Mouse (Mus musculus): Measurements from ENCODE around the gene Aplp2. TPM values are rescaled to one million over a fixed set of nuclear protein-coding genes. Genes with fewer than 3 reads are reported as not detected.

The Aplp2 gene
- polyA plus RNA-seq, 1 experiment, result 3.5 TPM

DNA sequence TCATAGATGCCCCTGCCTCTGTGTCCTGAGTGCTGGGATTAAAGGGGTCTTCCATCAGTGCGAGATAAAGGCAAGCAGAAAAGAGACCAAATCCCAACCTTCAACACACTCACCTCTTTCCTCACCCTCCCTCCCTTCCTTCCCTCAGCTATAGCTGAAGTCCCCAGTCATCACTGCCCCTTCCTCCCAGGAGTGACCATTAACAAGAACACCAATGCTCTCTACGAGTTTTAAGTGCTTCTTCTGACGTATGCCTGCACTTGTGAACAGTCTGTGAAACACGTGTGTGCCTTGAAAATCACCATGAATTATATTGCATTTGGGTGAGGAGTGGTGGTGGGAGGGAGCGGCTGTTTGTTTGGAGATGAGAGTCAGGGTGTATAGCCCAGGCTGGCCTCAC is 24.5 kb upstream of the Aplp2 start:
- Histone ChIP-seq H3K4me1 (ENCODE audit: control insufficient read depth) (peaks cover 12% of the 10 kb centered on the region), H3K9me3 (ENCODE audit: control insufficient read depth, low read length) (peaks cover 6% of the 10 kb centered on the region), H3K36me3 (ENCODE audit: control insufficient read depth) (no peaks in the 10 kb centered on the region), H3K27me3 (ENCODE audit: control insufficient read depth) (no peaks in the 10 kb centered on the region), H3K4me3 (replicated peaks) (no peak overlapping the region)
- TF ChIP-seq GATA1 (IDR thresholded peaks at IDR 0.05; ENCODE audit: low read length) (no peak), TAL1 (IDR thresholded peaks at IDR 0.05; ENCODE audit: low read length) (no peak)

DNA sequence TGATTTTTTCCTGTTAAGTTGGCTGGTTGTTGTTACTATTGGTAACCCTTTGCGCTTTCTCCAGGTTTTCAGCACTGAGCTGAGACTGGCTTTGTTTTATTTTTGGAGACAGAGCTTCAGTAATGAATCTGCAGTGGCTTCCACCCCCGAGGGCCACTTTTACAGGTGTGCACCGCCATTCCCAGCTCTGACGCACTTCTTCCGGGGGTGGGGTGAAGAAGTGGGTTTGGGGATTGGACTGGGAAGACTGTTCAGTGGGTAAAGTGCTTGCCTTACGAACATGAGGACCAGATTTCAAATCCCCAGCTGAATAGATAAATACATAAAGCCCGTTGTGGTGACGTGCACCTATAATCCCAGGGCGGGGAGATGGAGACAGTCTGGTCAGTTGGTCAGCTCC is 23.9 kb upstream of the Aplp2 start:
- Histone ChIP-seq H3K9me3 (ENCODE audit: control insufficient read depth, low read length) (peaks cover 6% of the 10 kb centered on the region), H3K27me3 (ENCODE audit: control insufficient read depth) (no peaks in the 10 kb centered on the region), H3K4me3 (replicated peaks) (no peak overlapping the region), H3K4me1 (ENCODE audit: control insufficient read depth) (peaks cover 12% of the 10 kb centered on the region), H3K36me3 (ENCODE audit: control insufficient read depth) (no peaks in the 10 kb centered on the region)
- no peak for TF ChIP-seq TAL1 (IDR thresholded peaks at IDR 0.05; ENCODE audit: low read length)
- no peak for TF ChIP-seq GATA1 (IDR thresholded peaks at IDR 0.05; ENCODE audit: low read length)

DNA sequence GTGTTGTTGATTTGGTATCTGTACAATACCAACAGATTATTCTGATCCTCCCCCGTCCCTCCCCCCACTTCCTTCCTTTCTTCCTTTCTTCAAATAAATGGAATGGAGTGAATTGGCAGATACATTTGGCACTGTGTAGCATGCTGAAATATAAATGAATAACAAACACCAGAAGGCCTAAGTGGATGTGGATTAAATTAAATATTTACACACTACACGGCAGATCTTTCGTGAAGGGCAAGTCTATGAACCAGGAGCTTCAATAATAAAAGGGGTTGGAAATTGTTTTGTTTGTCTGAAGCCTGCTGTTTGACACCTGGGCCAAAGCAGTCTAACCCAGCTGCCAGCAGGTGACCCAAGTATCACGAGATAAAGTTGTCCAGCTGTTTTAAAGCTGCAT is 23.4 kb upstream of the Aplp2 start:
- Histone ChIP-seq H3K27me3 (ENCODE audit: control insufficient read depth) (no peaks in the 10 kb centered on the region), H3K36me3 (ENCODE audit: control insufficient read depth) (no peaks in the 10 kb centered on the region), H3K4me3 (replicated peaks) (no peak overlapping the region), H3K9me3 (ENCODE audit: control insufficient read depth, low read length) (peaks cover 5% of the 10 kb centered on the region), H3K4me1 (ENCODE audit: control insufficient read depth) (peaks cover 11% of the 10 kb centered on the region)
- TF ChIP-seq GATA1 (IDR thresholded peaks at IDR 0.05; ENCODE audit: low read length), result no peak
- no peak for TF ChIP-seq TAL1 (IDR thresholded peaks at IDR 0.05; ENCODE audit: low read length)

DNA sequence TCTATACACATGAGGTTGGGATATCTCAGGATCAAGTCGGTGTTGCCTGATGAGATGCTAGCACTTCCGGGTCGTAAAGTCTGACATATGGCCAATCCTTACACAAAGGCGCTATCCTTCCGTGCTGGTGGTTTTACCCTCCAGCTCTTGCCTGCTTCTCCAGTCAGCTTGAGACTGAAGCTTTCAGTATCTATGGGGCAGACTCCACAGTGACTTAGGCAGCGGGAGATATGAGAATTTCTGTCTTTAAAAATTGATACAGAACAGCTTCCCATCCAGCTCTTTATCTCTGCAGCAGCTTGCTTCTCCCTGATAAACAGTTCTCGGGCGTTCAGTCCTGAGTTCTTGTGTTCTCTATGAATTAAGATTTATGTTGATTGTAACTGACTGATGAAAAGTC is 14.9 kb upstream of the Aplp2 start:
- peak; percentile 47; the same call in 1 of the 2 replicates for TF ChIP-seq GATA1 (IDR thresholded peaks at IDR 0.05; ENCODE audit: low read length)
- TF ChIP-seq TAL1 (IDR thresholded peaks at IDR 0.05; ENCODE audit: low read length), result peak; percentile 44; the same call in 2 of the 3 replicates
- H3K4me3 ChIP-seq (replicated peaks), result peak overlapping the region; percentile 18
- peaks cover 15% of the 10 kb centered on the region for H3K27me3 ChIP-seq (ENCODE audit: control insufficient read depth)

DNA sequence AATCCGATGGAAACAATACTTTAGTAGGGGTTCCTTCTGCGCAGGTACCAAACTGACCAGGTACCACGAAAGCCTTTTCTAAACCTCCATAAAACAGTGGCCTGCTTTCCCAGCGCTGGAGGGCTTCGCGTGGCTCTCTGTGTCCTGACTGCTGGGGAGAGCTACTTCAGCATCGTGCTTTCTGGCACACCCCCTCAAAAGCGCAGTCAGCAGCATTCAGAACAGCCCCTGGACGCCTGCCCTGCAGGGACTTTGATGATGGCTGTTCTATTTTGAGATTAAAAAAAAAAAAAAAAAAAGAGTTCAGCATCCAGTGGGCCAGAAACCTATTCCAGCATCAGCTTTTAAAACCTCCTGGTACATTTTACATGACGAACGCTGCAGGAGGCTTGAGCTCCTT is 14.2 kb upstream of the Aplp2 start:
- no peaks in the 10 kb centered on the region for H3K9me3 ChIP-seq (ENCODE audit: control insufficient read depth, low read length)
- TF ChIP-seq GATA1 (IDR thresholded peaks at IDR 0.05; ENCODE audit: low read length) (no peak), TAL1 (IDR thresholded peaks at IDR 0.05; ENCODE audit: low read length) (no peak)
- H3K27me3 ChIP-seq (ENCODE audit: control insufficient read depth), result peaks cover 22% of the 10 kb centered on the region
- no peaks in the 10 kb centered on the region for H3K36me3 ChIP-seq (ENCODE audit: control insufficient read depth)
- H3K4me1 ChIP-seq (ENCODE audit: control insufficient read depth), result peaks cover 34% of the 10 kb centered on the region
- no peak overlapping the region for H3K4me3 ChIP-seq (replicated peaks)

More for the DNA sequence above, 14.9 kb upstream of the Aplp2 start:
- no peaks in the 10 kb centered on the region for H3K36me3 ChIP-seq (ENCODE audit: control insufficient read depth)
- H3K9me3 ChIP-seq (ENCODE audit: control insufficient read depth, low read length), result no peaks in the 10 kb centered on the region
- peaks cover 34% of the 10 kb centered on the region for H3K4me1 ChIP-seq (ENCODE audit: control insufficient read depth)

DNA sequence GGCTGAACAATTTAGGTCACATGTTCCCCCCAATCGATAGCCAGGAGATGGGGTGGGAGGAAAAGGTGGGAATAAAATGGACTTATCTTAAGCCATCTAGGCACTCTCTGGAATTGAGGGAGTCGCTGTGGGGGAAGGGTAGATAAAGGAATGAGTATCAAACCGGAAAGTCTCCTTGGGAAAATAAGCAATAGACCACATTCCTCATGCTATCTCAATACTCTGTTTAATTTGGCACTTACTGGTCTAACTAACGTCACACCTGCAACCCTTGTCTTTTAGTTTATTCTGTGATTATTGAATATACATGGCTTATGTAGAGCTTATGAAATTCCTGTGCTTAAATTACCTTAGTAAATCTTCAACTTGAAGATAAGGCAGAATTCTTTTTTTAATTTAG is 11.9 kb upstream of the Aplp2 start:
- no peak for TF ChIP-seq TAL1 (IDR thresholded peaks at IDR 0.05; ENCODE audit: low read length)
- TF ChIP-seq GATA1 (IDR thresholded peaks at IDR 0.05; ENCODE audit: low read length), result no peak
- peaks cover 34% of the 10 kb centered on the region for H3K27me3 ChIP-seq (ENCODE audit: control insufficient read depth)
- H3K4me1 ChIP-seq (ENCODE audit: control insufficient read depth), result peaks cover 29% of the 10 kb centered on the region
- H3K36me3 ChIP-seq (ENCODE audit: control insufficient read depth), result no peaks in the 10 kb centered on the region
- H3K4me3 ChIP-seq (replicated peaks), result no peak overlapping the region
- no peaks in the 10 kb centered on the region for H3K9me3 ChIP-seq (ENCODE audit: control insufficient read depth, low read length)

DNA sequence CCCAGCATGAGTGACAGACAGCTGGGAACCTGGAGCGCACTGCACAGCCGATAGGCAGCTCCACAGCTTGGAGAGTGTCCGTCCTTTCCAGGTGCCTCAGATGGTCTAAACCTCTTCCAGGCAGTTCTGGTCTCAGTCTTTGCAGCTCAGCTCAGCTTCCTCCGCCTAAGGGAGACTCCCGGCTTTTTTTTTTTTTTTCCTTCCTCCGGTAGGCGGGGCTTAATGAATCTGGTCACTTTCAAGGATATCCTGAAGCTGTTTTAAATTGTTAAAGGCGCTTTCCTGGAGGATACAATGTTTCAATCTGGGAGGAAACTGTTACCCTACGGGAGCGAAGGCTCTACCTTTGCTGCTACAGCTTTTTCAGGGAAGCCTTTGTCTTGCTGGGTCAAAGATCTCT is 9.6 kb upstream of the Aplp2 start:
- TF ChIP-seq GATA1 (IDR thresholded peaks at IDR 0.05; ENCODE audit: low read length), result no peak
- no peak for TF ChIP-seq TAL1 (IDR thresholded peaks at IDR 0.05; ENCODE audit: low read length)
- Histone ChIP-seq H3K27me3 (ENCODE audit: control insufficient read depth) (peaks cover 34% of the 10 kb centered on the region), H3K36me3 (ENCODE audit: control insufficient read depth) (no peaks in the 10 kb centered on the region), H3K4me3 (replicated peaks) (no peak overlapping the region), H3K4me1 (ENCODE audit: control insufficient read depth) (peaks cover 29% of the 10 kb centered on the region), H3K9me3 (ENCODE audit: control insufficient read depth, low read length) (no peaks in the 10 kb centered on the region)

DNA sequence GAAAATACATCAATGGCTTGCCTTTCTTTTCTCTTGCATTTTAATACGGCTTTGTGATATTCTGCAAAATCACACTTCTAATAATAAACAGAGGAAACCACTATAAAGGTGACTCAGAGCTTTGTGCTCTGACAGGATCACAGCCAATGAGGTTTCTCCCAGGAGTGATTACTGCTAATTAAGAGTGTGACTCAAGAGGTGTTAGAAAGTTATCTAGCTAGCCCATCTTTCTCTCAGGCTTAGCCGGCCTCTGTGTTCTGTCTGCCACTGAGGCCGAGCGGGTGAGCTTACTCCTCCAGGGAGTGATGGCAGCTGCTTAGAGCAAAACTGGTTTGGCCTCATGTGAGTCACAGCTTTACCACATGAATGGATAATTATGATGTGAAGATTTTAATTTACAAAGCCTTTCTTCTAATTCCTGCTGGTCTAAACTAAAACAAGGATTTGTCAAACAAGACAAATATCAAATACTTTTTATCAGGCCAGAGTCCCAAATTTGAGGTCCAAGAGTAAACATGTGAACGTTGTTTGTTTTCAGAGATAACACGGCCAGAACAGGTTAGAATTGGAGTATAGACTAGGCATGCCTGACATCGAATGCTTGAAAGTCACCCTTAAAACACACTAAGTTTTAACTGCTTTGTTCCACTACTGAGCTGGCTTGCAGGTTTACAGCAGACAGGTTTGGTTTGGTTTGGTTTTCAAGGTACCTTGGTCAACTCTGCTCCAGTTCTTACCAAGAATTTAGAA is 6.2 kb upstream of the Aplp2 start:
- TF ChIP-seq GATA1 (IDR thresholded peaks at IDR 0.05; ENCODE audit: low read length) (peak; percentile 67), TAL1 (IDR thresholded peaks at IDR 0.05; ENCODE audit: low read length) (no peak)
- Histone ChIP-seq H3K9me3 (ENCODE audit: control insufficient read depth, low read length) (no peaks in the 10 kb centered on the region), H3K27me3 (ENCODE audit: control insufficient read depth) (peaks cover 28% of the 10 kb centered on the region), H3K4me3 (replicated peaks) (no peak overlapping the region), H3K4me1 (ENCODE audit: control insufficient read depth) (peaks cover 17% of the 10 kb centered on the region), H3K36me3 (ENCODE audit: control insufficient read depth) (no peaks in the 10 kb centered on the region)

DNA sequence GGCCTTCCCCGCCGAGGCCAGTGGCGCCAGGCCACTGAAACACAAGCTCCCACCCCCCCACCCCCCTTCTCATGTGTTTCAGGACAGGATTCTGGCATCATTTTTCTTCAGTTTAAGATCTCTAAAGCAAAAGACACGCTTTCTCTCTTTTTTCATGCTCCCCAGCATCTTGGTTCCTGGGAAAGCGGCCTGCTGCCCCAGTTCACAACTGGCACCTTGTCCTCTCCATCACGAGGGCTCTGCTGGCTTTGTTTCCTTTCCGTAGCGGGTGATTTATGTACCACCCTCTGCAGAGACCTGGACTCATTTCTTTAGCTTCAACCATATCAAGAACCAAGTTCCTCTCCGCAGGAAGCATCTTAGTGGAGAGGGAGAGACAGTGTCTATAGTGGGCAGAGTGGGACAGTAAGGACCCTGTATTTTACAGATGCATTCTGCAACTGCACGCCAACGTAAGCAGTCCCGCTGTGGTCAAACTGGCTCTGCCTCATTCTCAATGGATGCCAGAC is 939 bp upstream of the Aplp2 start:
- Histone ChIP-seq H3K27me3 (ENCODE audit: control insufficient read depth) (no peaks in the 10 kb centered on the region; the same call in 1 of the 2 replicates), H3K4me1 (ENCODE audit: control insufficient read depth) (peaks cover 51% of the 10 kb centered on the region), H3K4me3 (replicated peaks) (peak overlapping the region; percentile 99), H3K36me3 (ENCODE audit: control insufficient read depth) (peaks cover 16% of the 10 kb centered on the region), H3K9me3 (ENCODE audit: control insufficient read depth, low read length) (no peaks in the 10 kb centered on the region)
- no peak for TF ChIP-seq TAL1 (IDR thresholded peaks at IDR 0.05; ENCODE audit: low read length)
- no peak for TF ChIP-seq GATA1 (IDR thresholded peaks at IDR 0.05; ENCODE audit: low read length)

Measured in erythroblast, embryonic 14.5 days (primary cell).